Mouse (Mus musculus) kidney, postnatal 4 days (tissue): ENCODE data around the gene Cep63.
A peak's percentile ranks its signal among the peaks of the same experiment; 100 is the strongest.

ENCODE experiments used
- DNase-seq, 2 experiments: peaks; one replicate each; pipeline ENCODE4 v3.0.0; 2021; ENCODE audit warnings: mixed read lengths in 2 of 2

The Cep63 gene

DNA sequence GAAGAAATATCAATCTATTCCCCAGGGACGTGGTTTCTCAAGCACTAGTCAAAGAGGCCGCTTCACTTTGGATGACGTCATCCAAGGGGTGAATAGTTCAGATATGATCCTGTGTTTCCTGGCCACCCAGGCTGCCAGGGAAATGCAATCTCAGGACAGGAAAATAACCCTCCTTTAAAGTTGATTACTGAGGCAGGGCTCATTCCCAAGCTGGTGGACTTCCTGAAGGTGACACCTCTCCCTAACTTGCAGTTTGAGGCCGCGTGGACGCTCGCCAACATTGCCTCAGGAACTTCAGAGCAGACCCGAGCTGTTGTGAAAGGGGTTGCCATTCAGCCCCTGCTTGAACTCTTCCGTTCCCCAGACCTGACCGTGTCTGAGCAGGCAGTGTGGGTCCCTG lies 74.6 kb downstream of the Cep63 start:
- DNase-seq, result peak; percentile 37 to 54

DNA sequence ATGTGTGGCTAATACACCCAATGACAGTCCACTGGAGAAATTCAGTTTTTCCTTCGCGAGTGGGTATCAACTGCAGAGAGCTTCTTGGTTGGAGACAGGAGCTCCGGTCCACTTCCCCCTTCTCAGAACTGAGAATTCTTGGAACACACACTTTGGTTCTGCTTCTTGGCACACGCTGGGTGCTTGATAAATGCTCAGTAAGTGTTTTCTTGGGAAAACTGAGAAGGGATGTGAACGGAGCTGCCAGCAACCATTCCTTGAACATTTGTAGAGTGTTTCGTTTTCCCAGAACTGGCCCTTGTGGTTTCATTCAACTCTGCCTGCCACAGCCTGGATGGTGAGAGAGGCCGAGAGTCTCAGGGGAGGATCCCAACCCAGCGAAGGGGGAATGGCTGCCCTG lies 77.1 kb downstream of the Cep63 start:
- no peak for DNase-seq

DNA sequence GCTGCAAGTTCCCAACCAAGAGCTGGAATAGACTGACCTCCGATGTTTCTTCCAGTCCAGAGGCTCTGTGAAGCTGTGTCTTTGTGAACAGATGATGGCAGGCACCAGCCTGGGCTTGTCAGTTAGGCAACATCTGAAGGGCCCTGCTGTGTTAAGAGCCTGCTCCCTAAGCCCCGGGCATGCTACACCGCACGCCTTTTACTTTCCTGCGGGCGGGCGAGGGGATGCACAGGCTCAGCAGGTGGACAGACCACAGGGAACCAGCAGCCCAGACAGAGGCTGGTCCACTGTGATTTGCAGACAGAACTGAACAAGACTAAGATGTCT lies 79.3 kb downstream of the Cep63 start:
- DNase-seq, result no peak

DNA sequence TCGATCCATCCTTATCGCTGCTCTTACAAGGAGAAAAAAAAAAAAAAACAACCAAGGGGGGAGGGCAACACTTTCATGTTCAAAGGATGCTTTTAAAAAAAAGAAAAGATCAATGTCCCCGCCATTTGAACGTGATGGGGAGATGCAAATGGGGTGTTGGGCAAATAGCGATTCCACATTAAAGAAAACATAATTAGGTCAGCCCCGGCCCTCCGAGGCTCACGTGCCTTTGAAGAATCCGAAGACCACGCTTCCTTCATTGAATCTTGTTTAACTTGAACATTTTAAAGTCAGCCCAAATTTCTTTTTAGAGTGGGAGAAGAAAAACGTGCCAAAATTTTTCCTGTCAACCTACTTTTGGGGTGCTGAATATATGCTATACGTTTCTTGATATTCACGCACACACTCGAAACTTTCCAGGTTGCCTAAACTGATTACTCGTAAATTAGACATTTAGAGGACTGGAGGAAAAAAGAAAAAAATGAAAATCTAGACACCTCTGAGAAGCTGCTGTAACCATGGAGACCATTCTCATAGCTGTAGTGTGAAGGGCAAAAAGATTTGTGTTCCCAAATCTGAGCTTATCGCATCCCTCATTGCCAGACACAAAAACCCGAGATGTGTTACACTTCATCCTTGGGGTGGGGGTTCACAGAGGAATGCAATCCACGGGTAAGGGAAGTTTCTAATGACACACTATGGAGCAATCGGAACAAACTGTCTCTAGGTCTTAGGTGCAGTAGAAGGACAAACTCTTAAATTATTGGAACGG lies 79.9 kb downstream of the Cep63 start:
- no peak for DNase-seq

DNA sequence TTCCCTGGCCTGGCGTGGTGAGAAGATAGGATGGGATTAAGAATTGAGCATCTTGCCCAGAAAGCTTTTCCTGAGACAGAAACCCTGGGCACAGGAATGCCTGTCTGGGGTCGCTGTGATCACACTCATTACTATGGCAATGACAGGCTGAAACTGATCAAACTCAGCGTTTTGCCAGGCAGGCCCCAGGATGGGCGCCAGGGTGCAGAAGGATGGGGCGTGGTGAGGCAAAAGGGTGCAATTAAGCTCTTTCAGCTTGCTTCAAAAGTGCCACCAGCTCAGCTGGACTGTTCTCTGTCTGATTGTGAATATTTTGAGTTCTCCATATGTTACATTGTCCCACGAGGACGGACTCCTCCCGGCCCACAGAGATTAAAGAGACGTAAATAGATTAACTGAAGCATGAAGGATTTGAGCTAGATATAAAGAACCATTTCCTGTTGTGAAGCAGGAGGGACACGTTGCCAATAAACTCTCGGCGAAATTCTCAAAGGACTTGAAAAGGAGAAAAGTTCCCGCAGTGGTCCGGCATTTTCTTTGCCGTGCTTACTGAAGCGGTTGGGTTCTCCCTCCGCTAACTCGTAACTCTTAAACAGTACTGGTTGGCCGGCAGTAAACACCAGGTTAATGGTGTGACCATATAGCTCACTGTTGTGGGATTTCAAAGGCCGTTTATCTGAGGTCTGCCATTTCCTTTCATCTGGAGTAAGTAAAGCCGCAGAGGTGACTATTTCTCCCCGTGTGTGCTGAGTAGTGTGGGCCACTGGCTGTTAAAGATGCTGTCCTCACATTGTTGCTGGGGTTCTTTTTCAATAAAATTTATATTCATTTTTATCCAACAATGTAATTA lies 80.7 kb downstream of the Cep63 start:
- DNase-seq, result peak in 1 of 2 experiments; percentile 15

DNA sequence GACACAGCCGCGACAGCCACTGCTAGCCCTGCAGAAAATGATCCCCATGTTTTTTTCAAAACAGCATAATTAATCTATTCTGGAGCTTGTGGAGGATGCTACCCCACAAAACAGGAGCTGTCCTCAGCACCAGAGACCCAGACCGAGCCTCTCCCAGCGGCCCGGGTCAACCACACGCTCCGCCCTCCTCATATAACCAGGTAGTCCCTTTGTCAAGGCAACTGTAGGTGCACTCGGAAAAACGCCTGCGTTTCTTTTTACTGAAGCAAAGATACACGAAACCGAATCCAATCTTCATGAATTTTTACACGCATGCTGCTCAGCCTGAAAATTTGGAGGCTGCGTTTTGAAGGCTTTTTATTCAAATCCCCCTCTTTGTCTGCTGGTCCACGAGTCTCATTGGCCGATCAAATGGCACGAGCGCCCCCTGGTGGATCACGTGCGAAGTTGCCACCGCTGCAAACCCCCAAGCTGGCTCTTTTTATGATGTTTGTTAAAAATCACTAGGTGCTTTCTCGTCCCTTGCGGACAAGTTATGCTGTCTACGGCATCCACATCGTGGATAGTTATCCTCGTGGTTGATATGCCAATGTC lies 81.5 kb downstream of the Cep63 start:
- DNase-seq, result peak; percentile 89 to 91

DNA sequence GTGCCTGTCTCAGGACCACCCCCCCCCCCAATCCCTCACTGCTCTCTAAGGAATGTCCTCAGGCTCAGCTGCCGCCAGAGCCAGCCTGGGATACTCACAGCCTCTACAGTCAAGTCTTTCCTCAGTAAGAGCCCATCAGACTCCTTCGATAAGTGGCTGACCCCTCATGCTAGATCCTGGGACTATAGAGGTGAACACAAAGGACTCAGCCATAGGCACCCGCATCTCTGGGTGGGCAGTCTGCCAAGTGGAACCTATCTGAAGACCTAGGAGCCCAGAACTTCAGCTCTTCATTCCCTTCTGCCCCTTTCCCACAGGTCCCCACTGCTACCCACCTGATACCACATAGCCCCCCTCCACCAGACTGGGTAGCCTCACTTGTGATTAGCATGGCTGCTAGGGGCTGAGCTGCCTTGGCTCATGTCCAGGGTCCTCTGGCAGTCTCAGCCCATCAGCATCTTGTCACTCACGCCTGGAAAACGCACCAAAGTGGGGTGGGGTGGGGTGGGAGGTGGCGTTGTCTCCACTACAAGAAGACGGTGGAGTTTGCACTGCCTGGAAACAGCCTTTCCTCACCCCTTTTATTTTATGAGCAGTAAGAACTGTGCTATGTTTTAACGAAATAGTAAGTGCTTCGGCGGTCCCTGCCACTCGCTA lies 82.1 kb downstream of the Cep63 start:
- no peak for DNase-seq

DNA sequence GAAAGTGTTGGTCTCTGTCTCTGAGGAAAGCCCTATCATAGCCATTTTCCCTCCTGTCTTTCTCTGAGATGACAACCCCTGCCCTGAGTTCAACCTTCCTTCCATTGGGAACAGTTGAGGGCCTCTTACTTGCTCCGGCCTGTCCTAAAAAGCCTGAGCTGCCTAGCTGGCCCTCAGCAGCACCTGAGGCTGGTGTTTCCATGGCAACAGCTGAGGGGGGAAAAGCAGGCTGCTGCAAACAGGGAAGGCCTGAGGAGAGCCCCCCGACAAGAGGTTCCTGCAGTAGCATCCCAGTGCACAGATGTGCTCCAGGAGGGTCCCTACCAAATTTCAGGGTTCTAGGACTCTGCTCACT lies 82.6 kb downstream of the Cep63 start:
- no peak for DNase-seq

DNA sequence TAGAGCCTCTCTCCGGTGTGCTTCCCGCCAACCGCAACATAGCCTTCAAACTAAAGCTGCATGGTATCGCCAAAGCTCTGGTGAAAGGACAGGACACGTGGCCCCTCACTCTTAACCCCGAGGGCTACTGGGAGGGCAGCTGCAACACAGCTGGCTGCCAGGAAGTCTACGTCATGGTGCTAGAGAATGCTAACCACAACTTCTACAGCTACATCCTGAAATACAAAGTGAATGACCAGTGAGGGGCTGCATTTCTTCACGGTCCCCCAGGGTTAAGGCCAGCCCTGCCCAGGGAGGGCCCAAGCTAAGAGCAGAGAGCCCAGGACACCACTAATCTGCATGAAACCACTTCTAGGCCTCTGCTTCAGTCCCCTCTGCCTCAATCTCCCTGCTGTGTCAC lies 83.8 kb downstream of the Cep63 start:
- DNase-seq, result no peak

DNA sequence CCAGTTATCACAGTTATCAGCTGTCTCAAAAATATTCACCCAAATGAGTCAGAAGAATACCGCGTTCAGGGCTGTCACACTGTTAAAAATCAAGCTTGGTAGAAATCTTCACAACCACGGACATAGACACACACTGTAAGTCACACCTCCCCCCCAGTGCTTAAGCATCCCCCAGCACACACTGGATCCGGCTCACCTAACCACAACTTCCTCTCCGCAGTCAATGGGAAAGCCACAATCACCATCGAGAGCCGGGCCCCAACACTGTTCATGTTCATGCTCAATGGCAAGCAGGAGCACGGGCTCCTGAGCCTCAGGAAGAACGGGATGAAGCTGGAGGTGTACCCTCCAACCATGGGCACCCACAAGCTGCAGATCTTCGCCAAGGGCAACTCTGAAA lies 84.7 kb downstream of the Cep63 start:
- DNase-seq, result no peak

DNA sequence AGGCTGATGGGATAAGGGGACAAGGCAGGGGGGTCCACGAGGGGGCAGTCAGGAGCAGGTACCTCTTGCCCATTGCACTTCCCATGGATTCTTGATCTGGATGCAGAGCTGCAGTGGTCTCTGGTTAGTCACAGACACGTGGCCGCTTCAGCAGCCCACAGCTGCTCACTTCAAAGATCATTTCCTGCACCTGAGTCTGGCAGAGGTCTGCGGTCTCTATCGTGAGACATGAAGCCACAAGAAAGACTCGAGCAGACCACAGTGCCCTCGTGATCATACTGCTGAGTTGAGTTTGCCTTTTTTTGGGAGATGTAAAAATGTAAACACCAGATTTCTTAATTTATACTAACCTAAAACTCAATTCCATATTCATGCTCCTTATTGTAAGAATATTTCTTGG lies 86.6 kb downstream of the Cep63 start:
- DNase-seq, result no peak

DNA sequence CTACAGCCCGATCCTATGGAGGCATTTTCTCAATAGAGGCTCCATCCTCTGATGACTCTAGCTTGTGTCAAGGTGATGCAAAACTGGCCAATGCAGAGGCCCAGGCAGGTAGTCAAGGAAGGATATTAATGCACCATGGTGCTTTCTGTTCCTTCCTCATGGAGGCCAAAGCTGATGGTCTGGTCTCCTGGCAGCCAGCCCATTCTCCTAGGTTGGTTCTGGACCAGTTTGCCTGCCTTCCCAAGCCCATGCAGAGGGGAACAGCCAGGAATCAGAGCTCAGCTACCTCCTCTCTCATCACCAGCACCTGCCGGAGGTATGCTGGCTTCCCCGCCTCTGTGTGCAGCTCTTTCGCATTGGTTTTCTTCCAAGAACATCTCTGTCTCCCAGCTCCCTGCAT lies 89.4 kb downstream of the Cep63 start:
- no peak for DNase-seq
